Mouse (Mus musculus) thymus, adult 2 months (tissue): Measurements from ENCODE around the gene Olfr599. TPM values are rescaled to one million over a fixed set of nuclear protein-coding genes. Genes with fewer than 3 reads are reported as not detected.
"Not testable (repeated sequence)": the region's sequence is repeated elsewhere in the genome, so short reads cannot be mapped to it uniquely, and the experiment has no call there.

Source experiments
- DNase-seq: peaks from one replicate; pipeline ENCODE4 v3.0.0; 2021
- H3K27ac ChIP-seq: fragments of 200-500 bp; 2 replicates; pipeline ENCODE4 v1.5.1; 2012; ENCODE audit warnings: low read length, control low read depth; ENCODE audit not compliant: control insufficient read depth, insufficient read depth
- H3K27me3 ChIP-seq: fragments of 200-500 bp; 2 replicates; pipeline ENCODE4 v1.6.1; 2012; ENCODE audit warnings: mild to moderate bottlenecking, low read length, moderate library complexity, mixed read lengths; ENCODE audit not compliant: control insufficient read depth, insufficient read depth
- H3K36me3 ChIP-seq: fragments of 200-500 bp; 2 replicates; pipeline ENCODE4 v1.6.1; 2012; ENCODE audit warnings: mild to moderate bottlenecking, low read length, moderate library complexity; ENCODE audit not compliant: control insufficient read depth, insufficient read depth
- H3K4me1 ChIP-seq: fragments of 200-500 bp; replicated peaks from 2 replicates; pipeline ENCODE4 v1.6.1; 2012; ENCODE audit warnings: low read length; ENCODE audit not compliant: control insufficient read depth, insufficient read depth
- H3K4me3 ChIP-seq: fragments of 200-500 bp; 2 replicates; pipeline ENCODE4 v1.5.1; 2012; ENCODE audit warnings: mild to moderate bottlenecking, low read length, control low read depth, moderate library complexity; ENCODE audit not compliant: control insufficient read depth, insufficient read depth
- CTCF ChIP-seq: fragments of 200-500 bp; IDR thresholded peaks from 2 replicates; pipeline ENCODE4 v1.5.1; 2012; ENCODE audit warnings: mild to moderate bottlenecking, control low read depth, low read length, moderate library complexity, borderline replicate concordance; ENCODE audit not compliant: control insufficient read depth, poor library complexity, insufficient read depth; ENCODE audit errors: extremely low read depth
- POLR2A ChIP-seq: fragments of 200-500 bp; IDR thresholded peaks from 2 replicates; pipeline ENCODE4 v1.6.1; 2012; ENCODE audit warnings: mild to moderate bottlenecking, low read length, control low read depth, moderate library complexity; ENCODE audit not compliant: control insufficient read depth, poor library complexity, insufficient read depth; ENCODE audit errors: extremely low read depth
- WGBS: fragments of 180-500 bp; shearing (Covaris S2); methylation state at CpG from one replicate; pipeline ENCODE4 v1.1.7; 2018; 5-methylcytosine and 5-hydroxymethylcytosine counted together
- polyA plus RNA-seq: library from polyadenylated mRNA; depleted of rRNA; stranded (reverse); fragments of >200 nt; gene quantifications from 2 replicates; pipeline ENCODE4 v1.2.3, GENCODE M21; 2012; rRNA removed

Olfr599 gene
- polyA plus RNA-seq: not detected in 2 replicates

DNA sequence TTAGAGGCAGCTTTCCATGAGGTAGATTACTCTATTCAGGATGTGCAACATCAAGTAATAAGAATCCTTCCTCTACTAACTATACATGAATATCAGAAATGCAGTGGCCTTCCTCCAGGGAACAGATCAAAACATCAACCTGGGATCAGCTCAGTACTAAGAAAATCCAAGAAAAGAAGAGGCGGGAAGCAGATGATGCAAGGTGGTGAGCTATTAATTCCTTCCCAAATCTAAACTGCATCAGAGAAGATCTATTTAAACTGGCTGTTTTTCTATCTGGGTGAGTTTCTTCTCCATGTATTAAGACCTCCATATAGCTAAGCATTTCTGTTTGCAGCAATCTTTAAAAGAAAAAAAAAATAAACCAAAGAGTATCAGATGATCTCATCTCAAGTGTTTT lies at the start of gene Olfr599:
Olfr599 (plus strand) TSS at position 301 of the 400 bp plus-strand sequence.
- no peaks in the 10 kb centered on the region for H3K27me3 ChIP-seq
- WGBS: 95% methylated on average over 1 of the region's 1 CpGs
- TF ChIP-seq POLR2A (no peak), CTCF (no peak)
- H3K36me3 ChIP-seq: no peaks in the 10 kb centered on the region
- H3K4me3 ChIP-seq: no peak within 1 kb of the TSS
- H3K27ac ChIP-seq: no peak within 1 kb of the TSS
- H3K4me1 ChIP-seq: no peaks in the 10 kb centered on the region
- no peak for DNase-seq

DNA sequence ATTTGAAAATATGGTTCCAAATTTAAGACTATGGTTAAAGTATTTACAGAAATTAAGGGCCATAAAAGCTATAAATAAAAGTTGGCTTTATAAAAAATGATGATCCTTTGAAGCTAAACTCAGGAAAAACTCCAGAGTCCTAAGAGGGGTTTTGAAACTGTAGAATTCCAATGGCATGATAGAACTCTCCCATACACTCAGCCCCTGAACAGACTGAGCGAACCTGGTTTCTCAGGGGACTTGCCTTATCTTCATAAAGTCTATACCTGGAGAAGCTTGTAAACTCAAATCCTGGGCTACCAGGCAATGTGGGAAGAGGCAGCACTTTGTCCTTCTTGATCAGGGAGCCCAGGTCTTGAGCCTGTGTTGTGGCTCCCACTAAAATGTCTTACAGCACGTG lies 30.4 kb upstream of the Olfr599 start, which contains the start of gene Olfr596:
Olfr596 (plus strand) TSS at position 301 of the 400 bp plus-strand sequence.
- not testable (repeated sequence) for H3K27me3 ChIP-seq, H3K4me1 ChIP-seq, H3K36me3 ChIP-seq, DNase-seq, H3K4me3 ChIP-seq, H3K27ac ChIP-seq
- 95% methylated on average over 2 of the region's 2 CpGs for WGBS

DNA sequence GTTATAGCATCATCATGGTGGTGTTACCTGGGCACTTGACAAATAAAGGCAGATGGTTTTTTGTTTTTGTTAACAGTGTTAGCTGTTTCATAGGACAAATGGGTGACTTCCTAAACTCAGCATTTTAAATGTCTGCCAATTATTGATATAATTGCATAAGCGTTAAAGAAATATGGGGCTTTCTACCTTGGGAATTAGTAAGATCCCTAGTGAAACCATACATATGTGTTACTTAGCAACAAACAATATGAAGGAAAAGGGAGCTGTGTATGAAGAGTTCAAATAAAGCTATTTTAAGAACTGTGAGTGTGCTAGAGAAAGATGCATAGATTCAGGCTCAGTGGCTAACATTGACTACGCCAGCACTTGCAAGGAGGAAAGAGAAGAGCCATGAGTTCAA lies 19.7 kb upstream of the Olfr599 start, which contains the start of gene Olfr597:
Olfr597 (plus strand) TSS at position 301 of the 400 bp plus-strand sequence.
- H3K4me3 ChIP-seq, DNase-seq, H3K36me3 ChIP-seq, H3K27ac ChIP-seq, H3K4me1 ChIP-seq, H3K27me3 ChIP-seq: not testable (repeated sequence)
- 98% methylated on average over 2 of the region's 2 CpGs for WGBS

DNA sequence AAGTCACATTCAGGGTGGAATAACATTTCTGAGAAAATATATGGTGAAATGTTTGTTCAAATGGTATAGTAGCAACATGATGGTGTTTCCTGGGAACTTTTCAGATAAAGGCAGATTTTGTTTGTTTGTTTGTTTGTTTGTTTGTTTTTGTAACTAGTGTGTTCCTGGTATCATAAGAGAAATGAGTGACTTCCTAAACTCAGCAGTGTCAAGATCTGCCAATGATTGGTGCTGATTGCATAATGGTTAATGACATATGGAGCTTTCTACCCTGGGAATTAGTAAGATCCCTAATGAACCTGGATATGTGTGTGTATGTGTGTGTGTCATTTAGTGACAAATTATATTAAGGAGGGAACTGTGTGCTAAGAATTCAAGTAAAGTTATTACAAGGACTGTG lies 12.4 kb upstream of the Olfr599 start, which contains the start of gene Olfr598:
Olfr598 (plus strand) TSS at position 301 of the 400 bp plus-strand sequence.
- TF ChIP-seq CTCF (no peak), POLR2A (no peak)
- Histone ChIP-seq H3K27me3 (no peaks in the 10 kb centered on the region), H3K4me1 (no peaks in the 10 kb centered on the region), H3K27ac (no peak within 1 kb of the TSS), H3K4me3 (no peak within 1 kb of the TSS), H3K36me3 (no peaks in the 10 kb centered on the region)
- no peak for DNase-seq

DNA sequence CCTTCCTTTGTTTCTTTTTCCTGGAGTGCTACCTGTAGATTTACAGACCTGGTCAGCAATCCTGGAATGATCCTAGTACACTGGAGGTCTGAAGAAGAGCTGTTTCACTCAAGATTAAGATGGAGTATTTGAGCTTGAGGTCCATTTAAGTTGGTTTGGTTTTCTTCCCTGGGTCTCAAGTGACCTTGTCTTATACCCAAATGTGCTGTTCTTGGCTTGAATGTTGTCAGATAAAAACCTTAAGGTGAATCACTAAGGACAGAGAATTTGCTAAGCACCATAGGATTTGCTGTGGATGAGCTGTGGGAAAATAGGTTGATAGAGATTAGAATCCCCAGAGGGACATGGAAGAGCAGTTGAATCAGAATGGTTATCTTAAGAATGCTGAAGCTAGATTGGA lies 13.9 kb downstream of the Olfr599 start, which contains the start of gene Olfr600:
Olfr600 (minus strand) TSS at position 101 of the 400 bp plus-strand sequence.
- H3K4me3 ChIP-seq: no peak within 1 kb of the TSS
- no peaks in the 10 kb centered on the region for H3K27me3 ChIP-seq
- H3K36me3 ChIP-seq: no peaks in the 10 kb centered on the region
- H3K27ac ChIP-seq: no peak within 1 kb of the TSS
- TF ChIP-seq POLR2A (no peak), CTCF (no peak)
- no peaks in the 10 kb centered on the region for H3K4me1 ChIP-seq
- DNase-seq: no peak

DNA sequence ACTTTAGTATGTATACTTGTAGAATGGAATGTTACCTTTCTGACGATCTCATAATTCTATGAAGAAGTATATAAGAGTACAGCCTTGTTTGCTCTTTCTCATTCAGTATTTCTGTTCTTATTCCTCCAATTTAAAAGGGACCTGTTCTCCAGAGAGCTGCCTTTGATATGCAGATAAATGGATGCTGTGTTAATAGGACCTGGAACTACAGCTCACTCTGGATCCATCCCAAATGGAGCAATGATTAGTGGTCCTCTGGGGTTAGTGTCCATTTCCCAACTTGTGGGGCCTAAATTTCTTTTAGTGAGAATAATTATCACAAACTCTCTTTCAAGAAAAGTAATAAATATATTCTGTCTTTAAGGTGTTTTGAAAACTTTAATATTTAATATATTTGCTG lies 26.8 kb downstream of the Olfr599 start, which contains the start of gene Olfr601:
Olfr601 (minus strand) TSS at position 101 of the 400 bp plus-strand sequence.
- TF ChIP-seq POLR2A (no peak), CTCF (no peak)
- DNase-seq: no peak
- Histone ChIP-seq H3K4me1 (no peaks in the 10 kb centered on the region), H3K27me3 (no peaks in the 10 kb centered on the region), H3K27ac (no peak within 1 kb of the TSS), H3K36me3 (no peaks in the 10 kb centered on the region), H3K4me3 (no peak within 1 kb of the TSS)
- 95% methylated on average over 1 of the region's 1 CpGs for WGBS

DNA sequence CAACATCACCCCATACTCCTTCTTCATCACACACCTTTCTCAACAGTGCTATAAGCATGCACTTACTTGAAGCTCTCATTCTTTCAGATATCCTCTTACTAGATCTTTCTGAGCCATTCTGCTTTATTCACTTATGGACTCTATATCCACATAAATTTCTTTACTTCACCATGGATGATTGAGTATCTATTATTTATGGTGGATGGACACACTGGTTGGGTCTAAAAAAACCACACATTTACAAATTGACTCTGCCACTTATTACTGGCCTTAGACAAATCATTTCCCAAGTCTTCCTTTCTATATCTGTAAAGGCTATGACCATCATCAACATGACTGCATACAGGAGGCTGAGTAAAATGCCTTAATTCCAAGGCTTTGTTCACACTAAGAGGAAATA lies 50.4 kb downstream of the Olfr599 start, which contains the start of gene Olfr603:
Olfr603 (minus strand) TSS at position 101 of the 400 bp plus-strand sequence.
- no peak for DNase-seq
- no peaks in the 10 kb centered on the region for H3K36me3 ChIP-seq
- H3K27ac ChIP-seq: no peak within 1 kb of the TSS
- no peak within 1 kb of the TSS for H3K4me3 ChIP-seq
- H3K4me1 ChIP-seq: no peaks in the 10 kb centered on the region
- TF ChIP-seq POLR2A (no peak), CTCF (no peak)
- no peaks in the 10 kb centered on the region for H3K27me3 ChIP-seq

Other genes starting within 250 kb of the Olfr599 start
- gene Olfr585, start 238.2 kb upstream of the Olfr599 start, polyA plus RNA-seq: not detected in 2 replicates
- not detected in 2 replicates for gene Olfr586, start 210.3 kb upstream of the Olfr599 start, polyA plus RNA-seq
- gene Olfr588-ps1, start 195.0 kb upstream of the Olfr599 start, polyA plus RNA-seq: not detected in 2 replicates
- not detected in 2 replicates for gene Olfr589, start 179.6 kb upstream of the Olfr599 start, polyA plus RNA-seq
- gene Olfr591, start 157.6 kb upstream of the Olfr599 start, polyA plus RNA-seq: not detected in 2 replicates
- gene Olfr592, start 151.1 kb upstream of the Olfr599 start, polyA plus RNA-seq: not detected in 2 replicates
- not detected in 2 replicates for gene Olfr593, start 124.1 kb upstream of the Olfr599 start, polyA plus RNA-seq
- not detected in 2 replicates for gene Olfr594, start 118.9 kb upstream of the Olfr599 start, polyA plus RNA-seq
- gene Usp17ld, start 83.4 kb upstream of the Olfr599 start, polyA plus RNA-seq: not detected in 2 replicates
- not detected in 2 replicates for gene Olfr596, start 30.3 kb upstream of the Olfr599 start, polyA plus RNA-seq
- not detected in 2 replicates for gene Olfr597, start 19.6 kb upstream of the Olfr599 start, polyA plus RNA-seq
- gene Olfr598, start 12.3 kb upstream of the Olfr599 start, polyA plus RNA-seq: not detected in 2 replicates
- gene Olfr600, start 13.8 kb downstream of the Olfr599 start, polyA plus RNA-seq: not detected in 2 replicates
- gene Olfr601, start 26.7 kb downstream of the Olfr599 start, polyA plus RNA-seq: not detected in 2 replicates
- not detected in 2 replicates for gene Olfr603, start 50.3 kb downstream of the Olfr599 start, polyA plus RNA-seq
- 0.13 TPM in 1 of 2 replicates, not detected in the other for gene Usp17lc, start 79.2 kb downstream of the Olfr599 start, polyA plus RNA-seq
- not detected in 2 replicates for gene Olfr605, start 109.5 kb downstream of the Olfr599 start, polyA plus RNA-seq
- not detected in 2 replicates for gene Olfr606, start 113.1 kb downstream of the Olfr599 start, polyA plus RNA-seq
- not detected in 2 replicates for gene Olfr607, start 128.2 kb downstream of the Olfr599 start, polyA plus RNA-seq
- gene Olfr608, start 134.0 kb downstream of the Olfr599 start, polyA plus RNA-seq: not detected in 2 replicates
- not detected in 2 replicates for gene Olfr609, start 162.1 kb downstream of the Olfr599 start, polyA plus RNA-seq
- not detected in 2 replicates for gene Olfr610, start 176.2 kb downstream of the Olfr599 start, polyA plus RNA-seq
- not detected in 2 replicates for gene Olfr611, start 184.9 kb downstream of the Olfr599 start, polyA plus RNA-seq
- gene Olfr612, start 206.8 kb downstream of the Olfr599 start, polyA plus RNA-seq: not detected in 2 replicates
- not detected in 2 replicates for gene Olfr613, start 212.2 kb downstream of the Olfr599 start, polyA plus RNA-seq
- gene Olfr615, start 220.2 kb downstream of the Olfr599 start, polyA plus RNA-seq: not detected in 2 replicates
- not detected in 2 replicates for gene Olfr616, start 233.2 kb downstream of the Olfr599 start, polyA plus RNA-seq
- not detected in 2 replicates for gene Olfr617, start 237.1 kb downstream of the Olfr599 start, polyA plus RNA-seq